Comparison of ENCODE assay signal across 37 mouse cellular contexts in the genomic region with DNA sequence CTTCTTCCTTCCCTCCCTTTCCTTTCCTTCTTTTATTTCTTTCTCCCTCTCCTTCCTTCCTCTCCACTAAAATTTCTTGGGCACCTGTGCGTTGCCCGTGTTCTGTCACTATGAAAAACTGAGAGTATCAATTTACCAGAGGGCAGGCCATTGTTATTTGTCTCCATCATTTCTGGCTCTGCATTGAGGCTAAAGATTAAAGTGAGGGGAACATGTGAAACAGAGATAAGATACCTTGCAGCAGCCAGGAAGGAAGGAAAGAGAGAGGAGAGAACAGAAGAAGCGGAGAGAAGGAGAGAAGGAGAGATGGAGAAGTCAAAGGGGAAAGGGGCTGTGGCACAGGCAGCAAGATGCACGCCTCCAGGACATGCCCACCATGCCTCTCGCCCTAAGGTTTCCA. TPM values are rescaled to one million over a fixed set of nuclear protein-coding genes. Genes with fewer than 3 reads are reported as not detected.
"Had no signal": no experiment of that assay in that cellular context is flagged by ENCODE, and none has a peak within 500 bp of the region (broad histone marks: within the 10 kb centered on the region; RNA-seq: fewer than 3 reads in every experiment).

No protein-coding gene starts in this region.

- H3K27ac ChIP-seq: heart, adult 2 months; heart, embryonic 13.5 days; heart, embryonic 15.5 days; hindbrain, embryonic 13.5 days; hindbrain, embryonic 15.5 days; hindbrain, postnatal 0 days; layer of hippocampus, adult 2 months; left cerebral cortex, adult 2 months; limb, embryonic 10.5 days; limb, embryonic 12.5 days had no signal

- H3K4me2 ChIP-seq: heart, embryonic 11.5 days; heart, embryonic 13.5 days; heart, embryonic 15.5 days; hindbrain, embryonic 13.5 days; hindbrain, embryonic 15.5 days; limb, embryonic 12.5 days had no signal

- DNase-seq: gastrocnemius, postnatal 14 days; gastrocnemius, postnatal 36 days; heart, adult 2 months; heart, postnatal 14 days; heart, postnatal 36 days; kidney, adult 11 months; kidney, adult 8-10 months; kidney, postnatal 10 days; kidney, postnatal 25 days; kidney, postnatal 4 days had no signal

- H3K36me3 ChIP-seq: heart, embryonic 13.5 days; heart, embryonic 15.5 days; hindbrain, embryonic 13.5 days; hindbrain, embryonic 15.5 days; limb, embryonic 10.5 days; limb, embryonic 12.5 days had no signal

- H3K4me3 ChIP-seq: heart, adult 2 months; heart, embryonic 13.5 days; heart, embryonic 15.5 days; hindbrain, embryonic 13.5 days; hindbrain, embryonic 15.5 days; layer of hippocampus, adult 2 months; left cerebral cortex, adult 2 months; limb, embryonic 10.5 days; limb, embryonic 12.5 days had no signal

- ATAC-seq: hindbrain, postnatal 0 days; intestine, embryonic 16.5 days had no signal

- H3K27me3 ChIP-seq: heart, embryonic 13.5 days; heart, embryonic 15.5 days; hindbrain, embryonic 13.5 days; hindbrain, embryonic 15.5 days; limb, embryonic 12.5 days had no signal

- H3K9ac ChIP-seq: heart, embryonic 13.5 days; heart, embryonic 15.5 days; hindbrain, embryonic 13.5 days; hindbrain, embryonic 15.5 days; limb, embryonic 12.5 days had no signal

- H3K9me3 ChIP-seq: heart, embryonic 13.5 days; heart, embryonic 15.5 days; hindbrain, embryonic 13.5 days; hindbrain, embryonic 15.5 days; limb, embryonic 10.5 days; limb, embryonic 12.5 days had no signal

RNA-seq across cellular contexts. Expression of a gene that starts 14.5 kb away (rescaled TPM):
- total RNA-seq: gastrocnemius, adult 18-20 months; gastrocnemius, adult 8-10 months; gastrocnemius, postnatal 14 days; gastrocnemius, postnatal 36 days; heart, adult 2 months; heart, postnatal 14 days; heart, postnatal 36 days; hematopoietic stem cell, adult 5-6 weeks; hindbrain, postnatal 0 days; layer of hippocampus, adult 2 months; layer of hippocampus, postnatal 10 days; layer of hippocampus, postnatal 25 days; left cerebral cortex, adult 2 months; left cerebral cortex, postnatal 14 days; left cerebral cortex, postnatal 36 days; liver, adult 2 months had no signal
- polyA plus RNA-seq: gonadal fat pad, adult 2 months; heart, adult 2 months; heart, embryonic 11.5 days; heart, embryonic 13.5 days; heart, embryonic 15.5 days; heart, postnatal 0 days; hindbrain, embryonic 11.5 days; hindbrain, embryonic 13.5 days; hindbrain, embryonic 15.5 days; hindbrain, postnatal 0 days; intestine, embryonic 14.5 days; intestine, embryonic 16.5 days; kidney, embryonic 14.5 days; kidney, embryonic 16.5 days; limb, embryonic 10.5 days; limb, embryonic 12.5 days; limb, embryonic 14.5 days; liver, adult 2 months; liver, embryonic 16.5 days had no signal
